Mouse (Mus musculus) megakaryocyte, embryonic 14.5 days (primary cell): Measurements from ENCODE around the gene Grwd1.

Source experiments
- FLI1 ChIP-seq: IDR thresholded peaks from 2 replicates; pipeline ENCODE4 v1.6.1; 2012; ENCODE audit warnings: low read length, inconsistent platforms, mixed read lengths
- GATA1 ChIP-seq: IDR thresholded peaks from 3 replicates; pipeline ENCODE4 v1.6.1; 2012; ENCODE audit warnings: mixed read lengths, low read length, inconsistent platforms, borderline replicate concordance

DNA sequence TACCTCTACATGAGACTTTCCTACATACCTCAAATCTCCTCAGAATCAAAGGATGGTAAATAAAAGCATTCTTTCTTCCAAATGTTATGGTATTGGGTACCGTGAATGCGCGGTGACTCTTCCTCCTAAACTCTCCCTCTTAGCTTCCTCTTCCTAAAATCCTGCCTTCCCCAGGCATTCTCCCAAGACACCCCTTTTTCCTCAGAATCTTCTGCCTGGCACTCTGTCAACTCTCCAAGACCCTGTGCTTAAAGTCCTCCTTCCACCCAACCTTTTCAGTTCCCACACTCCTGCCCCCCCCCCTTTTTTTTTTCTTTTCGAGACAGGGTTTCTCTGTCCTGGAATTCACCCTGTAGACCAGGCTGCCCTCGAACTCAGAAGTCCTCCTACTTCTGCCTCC is 15.9 kb downstream of the Grwd1 start:
- TF ChIP-seq GATA1 (no peak), FLI1 (no peak)
